Mouse (Mus musculus): ENCODE data around the gene Slc4a3.

GRCm38 (mm10) chr1:75582625-75582956 is 36.5 kb downstream of the Slc4a3 start:
- TF ChIP-seq POLR2A (IDR thresholded peaks at IDR 0.05; ENCODE audit: control insufficient read depth, extremely low read depth, insufficient read depth, low read length, poor library complexity) (no peak), CTCF (IDR thresholded peaks at IDR 0.05; ENCODE audit: borderline replicate concordance, control insufficient read depth, extremely low read depth, insufficient read depth, low read length, poor library complexity) (no peak)

All from thymus, adult 2 months (tissue).